Mouse (Mus musculus): ENCODE results near the gene Nod2. TPM values are rescaled to one million over a fixed set of nuclear protein-coding genes. Genes with fewer than 3 reads are reported as not detected.

Gene Nod2
- polyA plus RNA-seq, 1 experiment from 2014 or later = 0.19 TPM

- Histone ChIP-seq H3K9ac (ENCODE audit: low read depth, low read length) (peak overlapping the region; percentile 90), H3K27ac (replicated peaks; ENCODE audit: low read depth, low read length) (peak overlapping the region; percentile 61; the same call in 1 of the 2 replicates), H3K9me3 (ENCODE audit: control insufficient read depth, low read length) (no peaks in the 10 kb centered on the region), H3K4me1 (ENCODE audit: control insufficient read depth, insufficient read depth, low read length) (peaks cover 6% of the 10 kb centered on the region), H3K4me3 (ENCODE audit: low read depth, low read length) (peak overlapping the region; percentile 92), H3K36me3 (ENCODE audit: control insufficient read depth, insufficient read depth, low read length) (no peaks in the 10 kb centered on the region), H3K27me3 (replicated peaks; ENCODE audit: control insufficient read depth, insufficient read depth, low read length) (no peaks in the 10 kb centered on the region), H3K4me2 (ENCODE audit: low read depth, low read length) (peak overlapping the region; percentile 79)
- DNase-seq (ENCODE audit: low spot score) = no peak
- no peak for ATAC-seq (ENCODE audit: low read depth)
- 17% methylated on average over 4 of the region's 4 CpGs for WGBS
Measured at GRCm38 (mm10) chr8:88697642-88698031, 50.5 kb downstream of the Nod2 start.

GRCm38 (mm10) chr8:88698048-88698447 lies 50.9 kb downstream of the Nod2 start:
- Histone ChIP-seq H3K9ac (ENCODE audit: low read depth, low read length) (peak overlapping the region; percentile 90; the same call in 1 of the 2 replicates), H3K4me2 (ENCODE audit: low read depth, low read length) (peak overlapping the region; percentile 79), H3K4me1 (ENCODE audit: control insufficient read depth, insufficient read depth, low read length) (peaks cover 6% of the 10 kb centered on the region), H3K27ac (replicated peaks; ENCODE audit: low read depth, low read length) (no peak overlapping the region), H3K9me3 (ENCODE audit: control insufficient read depth, low read length) (no peaks in the 10 kb centered on the region), H3K4me3 (ENCODE audit: low read depth, low read length) (peak overlapping the region; percentile 92), H3K36me3 (ENCODE audit: control insufficient read depth, insufficient read depth, low read length) (no peaks in the 10 kb centered on the region), H3K27me3 (replicated peaks; ENCODE audit: control insufficient read depth, insufficient read depth, low read length) (no peaks in the 10 kb centered on the region)
- DNase-seq (ENCODE audit: low spot score) = no peak
- ATAC-seq (ENCODE audit: low read depth) = no peak
- 44% methylated on average over 2 of the region's 2 CpGs for WGBS

GRCm38 (mm10) chr8:88701611-88702010 lies 54.5 kb downstream of the Nod2 start:
- H3K9ac ChIP-seq (ENCODE audit: low read depth, low read length) = no peak overlapping the region
- DNase-seq (ENCODE audit: low spot score) = no peak
- H3K36me3 ChIP-seq (ENCODE audit: control insufficient read depth, insufficient read depth, low read length) = no peaks in the 10 kb centered on the region
- WGBS = 20% methylated on average over 2 of the region's 2 CpGs
- no peak overlapping the region for H3K4me2 ChIP-seq (ENCODE audit: low read depth, low read length)
- no peak overlapping the region for H3K27ac ChIP-seq (replicated peaks; ENCODE audit: low read depth, low read length)
- no peak overlapping the region for H3K4me3 ChIP-seq (ENCODE audit: low read depth, low read length)
- H3K4me1 ChIP-seq (ENCODE audit: control insufficient read depth, insufficient read depth, low read length) = peaks cover 6% of the 10 kb centered on the region; the same call in 1 of the 2 replicates
- no peak for ATAC-seq (ENCODE audit: low read depth)
- no peaks in the 10 kb centered on the region for H3K27me3 ChIP-seq (replicated peaks; ENCODE audit: control insufficient read depth, insufficient read depth, low read length)
- H3K9me3 ChIP-seq (ENCODE audit: control insufficient read depth, low read length) = no peaks in the 10 kb centered on the region

GRCm38 (mm10) chr8:88702816-88703215 lies 55.7 kb downstream of the Nod2 start:
- WGBS = 83% methylated on average over 3 of the region's 3 CpGs
- Histone ChIP-seq H3K4me1 (ENCODE audit: control insufficient read depth, insufficient read depth, low read length) (peaks cover 3% of the 10 kb centered on the region; the same call in 1 of the 2 replicates), H3K4me3 (ENCODE audit: low read depth, low read length) (no peak overlapping the region), H3K9ac (ENCODE audit: low read depth, low read length) (no peak overlapping the region), H3K36me3 (ENCODE audit: control insufficient read depth, insufficient read depth, low read length) (peaks cover 5% of the 10 kb centered on the region; the same call in 1 of the 2 replicates), H3K27me3 (replicated peaks; ENCODE audit: control insufficient read depth, insufficient read depth, low read length) (no peaks in the 10 kb centered on the region), H3K27ac (replicated peaks; ENCODE audit: low read depth, low read length) (no peak overlapping the region), H3K4me2 (ENCODE audit: low read depth, low read length) (no peak overlapping the region), H3K9me3 (ENCODE audit: control insufficient read depth, low read length) (no peaks in the 10 kb centered on the region)
- DNase-seq (ENCODE audit: low spot score) = no peak
- no peak for ATAC-seq (ENCODE audit: low read depth)

- WGBS = 88% methylated on average over 2 of the region's 2 CpGs
- Histone ChIP-seq H3K9ac (ENCODE audit: low read depth, low read length) (no peak overlapping the region), H3K4me2 (ENCODE audit: low read depth, low read length) (no peak overlapping the region), H3K4me3 (ENCODE audit: low read depth, low read length) (no peak overlapping the region), H3K4me1 (ENCODE audit: control insufficient read depth, insufficient read depth, low read length) (no peaks in the 10 kb centered on the region), H3K27ac (replicated peaks; ENCODE audit: low read depth, low read length) (no peak overlapping the region), H3K36me3 (ENCODE audit: control insufficient read depth, insufficient read depth, low read length) (peaks cover 42% of the 10 kb centered on the region), H3K27me3 (replicated peaks; ENCODE audit: control insufficient read depth, insufficient read depth, low read length) (no peaks in the 10 kb centered on the region), H3K9me3 (ENCODE audit: control insufficient read depth, low read length) (no peaks in the 10 kb centered on the region)
- ATAC-seq (ENCODE audit: low read depth) (no peak), DNase-seq (ENCODE audit: low spot score) (no peak)
Measured at GRCm38 (mm10) chr8:88723256-88723963, 76.3 kb downstream of the Nod2 start.

Other genes starting within 250 kb of the Nod2 start
- gene Nkd1, start 126.0 kb upstream of the Nod2 start, polyA plus RNA-seq (2014; fragmentation: Nextera tagmentation; extraction: Ambion mirVana) = 46.4 and 50.4 TPM in 2 replicates
- gene Snx20, start 11.2 kb upstream of the Nod2 start, polyA plus RNA-seq (2014; fragmentation: Nextera tagmentation; extraction: Ambion mirVana) = 2.7 and 4.2 TPM in 2 replicates
- 12.0 and 14.6 TPM in 2 replicates for gene Cyld, start 49.7 kb downstream of the Nod2 start, polyA plus RNA-seq (2014; fragmentation: Nextera tagmentation; extraction: Ambion mirVana)